Mouse (Mus musculus) left cerebral cortex, postnatal 25 days (tissue): ENCODE data around the gene Adnp. TPM values are rescaled to one million over a fixed set of nuclear protein-coding genes. Genes with fewer than 3 reads are reported as not detected.
"Not testable (repeated sequence)": the region's sequence is repeated elsewhere in the genome, so short reads cannot be mapped to it uniquely, and the experiment has no call there.

Source experiments
- DNase-seq, 2 experiments: peaks; one replicate each; pipeline ENCODE4 v3.0.0; 2022; ENCODE audit warnings: low spot score in 2 of 2, mixed read lengths in 1 of 2
- intact Hi-C: fragments of 180-260 bp; cut with DNase I; formaldehyde crosslinking; loops from one replicate; pipeline ENCODE4 v1.15.1; 2025
- microRNA-seq, 2 experiments: library from miRNA; unstranded; fragments of <30 nt; microRNA quantifications; one replicate each; pipeline ENCODE4 v1.2.0; 2022
- total RNA-seq, 2 experiments: library from RNA; stranded (reverse); gene quantifications; 2 replicates each; pipeline ENCODE4 v1.2.3; 2021

Adnp gene
- total RNA-seq, 2 experiments from 2014 or later: 79.6 to 83.3 TPM

GRCm38 (mm10) chr2:168161514-168161971 is 45.4 kb downstream of the Adnp start:
- intact Hi-C loops: no loop called here

GRCm38 (mm10) chr2:168160370-168160930 is 46.5 kb downstream of the Adnp start:
- intact Hi-C loops: no loop called here
- no peak for DNase-seq

More at GRCm38 (mm10) chr2:168161514-168161971, 45.4 kb downstream of the Adnp start:
- no peak for DNase-seq

GRCm38 (mm10) chr2:168158911-168159711 is 47.8 kb downstream of the Adnp start:
- no peak for DNase-seq
- intact Hi-C loops: no loop called here

- DNase-seq, intact Hi-C loops: not testable (repeated sequence)
These were observed 48.9 kb downstream of the Adnp start for GRCm38 (mm10) chr2:168157974-168158373.

- no peak for DNase-seq
- intact Hi-C loops: no loop called here
These were observed 50.6 kb downstream of the Adnp start for GRCm38 (mm10) chr2:168156361-168156760.

- intact Hi-C loops: no loop called here
- DNase-seq: no peak
These were observed 51.2 kb downstream of the Adnp start for GRCm38 (mm10) chr2:168155666-168156065.

GRCm38 (mm10) chr2:168154090-168154881 is 52.6 kb downstream of the Adnp start:
- intact Hi-C loops: no loop called here
- DNase-seq: peak; percentile 43 to 62

- intact Hi-C loops: no loop called here
- no peak for DNase-seq
These were observed 57.7 kb downstream of the Adnp start for GRCm38 (mm10) chr2:168149241-168149640.

GRCm38 (mm10) chr2:168147722-168148432 is 59.0 kb downstream of the Adnp start:
- intact Hi-C loops: no loop called here
- no peak for DNase-seq

GRCm38 (mm10) chr2:168145437-168145836 is 61.5 kb downstream of the Adnp start:
- intact Hi-C loops: no loop called here
- DNase-seq: no peak

GRCm38 (mm10) chr2:168143794-168144193 is 63.1 kb downstream of the Adnp start:
- no peak for DNase-seq
- intact Hi-C loops: no loop called here

- intact Hi-C loops: no loop called here
- DNase-seq: peak in 1 of 2 experiments; percentile 59
These were observed 69.8 kb downstream of the Adnp start for GRCm38 (mm10) chr2:168137161-168137560.

Small RNAs within 50 kb of the gene (microRNA-seq; reads per million reads assigned to microRNA genes)
- gene Gm24561: 0 reads per million in 2 experiments

Other genes starting within 250 kb of the Adnp start
- under 1 TPM; 0.44 to 0.48 TPM for gene Ripor3, start 196.5 kb downstream of the Adnp start, total RNA-seq
- 1 to 10 TPM; 5.0 to 5.2 TPM for gene Pard6b, start 126.1 kb downstream of the Adnp start, total RNA-seq
- 10 to 100 TPM; 33.6 to 38.8 TPM for gene Gm20716, start 23.3 kb upstream of the Adnp start, total RNA-seq
- gene Dpm1, start 23.5 kb upstream of the Adnp start, total RNA-seq: 10 to 100 TPM; 54.6 to 55.4 TPM
- 10 to 100 TPM; 15.4 to 16.6 TPM for gene Mocs3, start 23.5 kb upstream of the Adnp start, total RNA-seq
- gene Kcng1, start 74.6 kb upstream of the Adnp start, total RNA-seq: 10 to 100 TPM; 34.1 to 43.2 TPM